Mouse (Mus musculus) embryonic fibroblast, embryonic 13.5 days (primary cell): ENCODE measurements around the gene Cdhr2. TPM values are rescaled to one million over a fixed set of nuclear protein-coding genes. Genes with fewer than 3 reads are reported as not detected.

Source experiments
- H3K27ac ChIP-seq: 2 replicates; pipeline ENCODE4 v1.5.1; 2012; ENCODE audit warnings: low read length, control low read depth, inconsistent platforms; ENCODE audit not compliant: insufficient read depth
- H3K4me1 ChIP-seq: 2 replicates; pipeline ENCODE4 v1.6.1; 2011; ENCODE audit warnings: low read length; ENCODE audit not compliant: control insufficient read depth, insufficient read depth
- H3K4me3 ChIP-seq: 2 replicates; pipeline ENCODE4 v1.5.1; 2011; ENCODE audit warnings: mild to moderate bottlenecking, control low read depth, low read length; ENCODE audit not compliant: insufficient read depth
- CTCF ChIP-seq: IDR thresholded peaks from 2 replicates; pipeline ENCODE4 v1.5.1; 2011; ENCODE audit warnings: mild to moderate bottlenecking, control low read depth, low read length, moderate library complexity, borderline replicate concordance; ENCODE audit not compliant: insufficient read depth
- POLR2A ChIP-seq: IDR thresholded peaks from 2 replicates; pipeline ENCODE4 v1.6.1; 2011; ENCODE audit warnings: low read depth, mild to moderate bottlenecking, control low read depth, low read length, moderate library complexity
- polyA plus RNA-seq: library from polyadenylated mRNA; stranded (reverse); fragments of >200 nt; gene quantifications from 2 replicates; pipeline ENCODE4 v1.2.4, GENCODE M21; 2011; ENCODE audit warnings: low read depth; ENCODE audit not compliant: missing spikeins, insufficient read length

Gene Cdhr2
- polyA plus RNA-seq, 1 experiment = not detected

DNA sequence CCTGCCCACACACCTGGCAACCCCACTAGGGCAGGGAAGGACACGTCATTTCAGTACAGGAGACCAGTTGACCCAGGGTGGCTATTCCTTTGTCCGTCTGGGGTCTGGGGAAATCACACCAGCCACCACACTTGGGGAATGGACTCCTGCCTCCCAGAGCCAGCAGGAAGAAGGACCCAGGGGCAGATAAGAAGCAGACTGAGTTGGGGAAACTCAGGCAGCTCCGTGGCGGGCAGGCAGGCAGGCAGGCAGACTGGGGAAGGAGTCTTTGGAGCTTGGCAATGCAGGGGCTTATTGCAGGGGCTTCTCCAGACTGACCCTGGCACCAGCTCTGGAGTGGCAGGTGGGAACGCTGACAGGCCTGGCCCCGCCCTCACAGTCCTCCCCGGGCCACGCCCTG lies 20.0 kb upstream of the Cdhr2 start:
- H3K4me3 ChIP-seq = no peak overlapping the region
- H3K27ac ChIP-seq = no peak overlapping the region
- no peaks in the 10 kb centered on the region; the same call in 1 of the 2 replicates for H3K4me1 ChIP-seq
- TF ChIP-seq POLR2A (no peak), CTCF (no peak)

- no peak for TF ChIP-seq POLR2A
- TF ChIP-seq CTCF = no peak
- H3K4me1 ChIP-seq = no peaks in the 10 kb centered on the region; the same call in 1 of the 2 replicates
- no peak overlapping the region for H3K27ac ChIP-seq
- H3K4me3 ChIP-seq = no peak overlapping the region
These were observed 18.0 kb upstream of the Cdhr2 start for GRCm38 (mm10) chr13:54683301-54683700.

DNA sequence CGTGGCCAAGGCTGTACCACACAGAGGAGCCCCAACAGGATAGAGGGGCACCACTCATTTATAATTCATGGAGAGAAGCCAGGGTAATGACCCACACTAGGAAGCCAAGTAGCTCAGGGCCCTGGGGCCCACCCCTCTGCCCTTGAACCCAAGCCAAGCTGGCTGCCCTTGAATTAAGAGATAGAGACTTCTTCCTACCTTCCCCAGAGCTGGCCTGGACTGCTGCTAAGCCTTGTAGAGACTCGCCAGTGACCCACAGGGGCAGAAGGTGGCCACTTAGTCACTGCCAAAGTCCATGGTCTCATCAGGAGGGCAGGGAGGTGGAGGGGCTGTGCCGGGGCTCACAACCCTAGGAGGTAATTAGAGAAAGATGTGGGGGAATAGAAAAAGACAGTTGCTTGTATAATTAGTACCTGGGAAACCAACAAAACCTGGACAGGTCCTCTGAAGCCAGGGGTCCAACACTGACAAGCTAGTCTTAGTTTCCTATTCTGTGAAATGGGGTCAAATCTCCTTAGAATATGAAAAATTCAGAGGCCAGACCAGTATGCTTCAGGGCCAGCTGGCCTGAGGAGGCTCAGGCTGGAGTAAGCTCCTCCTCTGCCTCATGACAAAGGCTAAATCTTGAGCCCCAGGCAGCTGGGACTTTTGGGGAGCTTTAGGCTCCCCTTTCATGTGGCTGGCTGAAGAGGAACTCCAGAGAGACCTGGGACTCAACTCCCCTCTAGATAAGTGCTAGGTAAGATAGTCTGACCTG lies 16.9 kb upstream of the Cdhr2 start:
- Histone ChIP-seq H3K4me1 (no peaks in the 10 kb centered on the region; the same call in 1 of the 2 replicates), H3K4me3 (no peak overlapping the region), H3K27ac (no peak overlapping the region)
- no peak for TF ChIP-seq CTCF
- no peak for TF ChIP-seq POLR2A

- TF ChIP-seq POLR2A (no peak), CTCF (peak; percentile 51; the same call in 1 of the 2 replicates)
- H3K4me3 ChIP-seq = no peak overlapping the region; the same call in 1 of the 2 replicates
- H3K27ac ChIP-seq = no peak overlapping the region
- H3K4me1 ChIP-seq = no peaks in the 10 kb centered on the region; the same call in 1 of the 2 replicates
These were observed 16.1 kb upstream of the Cdhr2 start for GRCm38 (mm10) chr13:54685174-54685573.

GRCm38 (mm10) chr13:54686139-54687053 lies 14.9 kb upstream of the Cdhr2 start:
- peak overlapping the region; percentile 98 for H3K4me3 ChIP-seq
- H3K27ac ChIP-seq = no peak overlapping the region
- TF ChIP-seq CTCF (no peak), POLR2A (no peak)
- no peaks in the 10 kb centered on the region; the same call in 1 of the 2 replicates for H3K4me1 ChIP-seq

DNA sequence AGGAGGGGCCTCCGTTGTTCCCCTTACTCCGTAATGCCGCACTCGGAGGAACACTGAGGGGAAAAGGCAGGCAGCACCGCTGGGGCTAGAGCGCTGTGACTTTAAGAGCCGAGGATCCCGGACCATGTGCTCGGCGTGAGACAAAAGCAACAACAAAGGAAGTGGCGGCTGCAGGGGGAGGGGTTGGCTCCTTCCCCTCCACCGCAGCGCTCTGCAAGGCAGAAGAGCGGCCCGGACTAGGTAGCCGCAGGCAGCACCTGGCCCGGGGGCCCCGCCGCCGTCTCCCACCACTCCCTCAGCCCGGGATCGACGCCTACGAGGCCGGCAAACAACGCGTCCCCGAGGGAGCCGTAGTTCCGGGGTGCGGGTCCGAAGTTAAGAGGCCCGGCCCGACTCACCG lies 14.2 kb upstream of the Cdhr2 start:
- TF ChIP-seq POLR2A (no peak; the same call in 1 of the 2 replicates), CTCF (no peak)
- peaks cover 5% of the 10 kb centered on the region for H3K4me1 ChIP-seq
- peak overlapping the region; percentile 53 for H3K27ac ChIP-seq
- peak overlapping the region; percentile 98 for H3K4me3 ChIP-seq

DNA sequence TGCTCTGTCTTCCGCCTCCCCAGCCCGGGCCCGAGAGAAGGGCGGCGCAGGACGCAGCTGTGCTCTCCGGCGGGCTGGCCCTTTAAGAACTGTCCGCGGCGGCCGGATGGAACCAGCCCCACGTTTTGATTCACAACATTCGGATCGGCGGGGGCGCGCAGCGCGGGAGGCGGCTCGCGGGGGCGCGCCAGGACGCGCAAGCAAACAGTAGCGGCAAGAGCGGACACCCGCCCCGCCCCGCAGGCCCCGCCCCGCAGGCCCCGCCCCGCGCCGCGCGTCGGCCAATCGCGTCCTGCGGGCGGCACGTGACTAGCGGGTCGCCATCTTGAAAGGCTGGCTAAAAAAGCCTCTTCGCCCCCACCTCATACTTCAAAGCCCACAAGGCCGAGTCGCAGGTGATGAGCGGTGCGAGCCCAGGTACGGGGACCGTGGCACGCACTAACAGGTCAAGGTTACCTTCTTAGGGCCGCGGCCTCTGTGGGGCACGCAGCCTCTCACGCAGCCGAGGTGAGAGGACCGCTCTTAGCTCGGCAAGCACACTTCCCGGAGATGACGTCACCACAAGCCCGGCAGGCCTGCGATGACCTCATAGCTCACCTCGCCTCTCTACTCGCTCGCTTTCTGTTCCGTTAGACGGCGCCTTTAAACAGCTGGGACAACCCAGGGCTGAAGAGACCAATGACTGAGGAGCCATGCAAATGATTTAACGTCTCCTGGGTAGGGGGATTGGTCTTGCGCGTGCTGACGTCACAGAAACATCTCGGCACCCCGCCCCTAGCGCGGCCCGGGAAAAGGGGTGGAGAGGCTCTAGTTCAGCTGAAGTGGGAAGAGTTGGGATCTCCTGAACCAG lies 13.5 kb upstream of the Cdhr2 start:
- H3K4me1 ChIP-seq = peaks cover 6% of the 10 kb centered on the region
- H3K27ac ChIP-seq = peak overlapping the region; percentile 96
- peak overlapping the region; percentile 98 for H3K4me3 ChIP-seq
- TF ChIP-seq CTCF (no peak), POLR2A (peak; percentile 83)

DNA sequence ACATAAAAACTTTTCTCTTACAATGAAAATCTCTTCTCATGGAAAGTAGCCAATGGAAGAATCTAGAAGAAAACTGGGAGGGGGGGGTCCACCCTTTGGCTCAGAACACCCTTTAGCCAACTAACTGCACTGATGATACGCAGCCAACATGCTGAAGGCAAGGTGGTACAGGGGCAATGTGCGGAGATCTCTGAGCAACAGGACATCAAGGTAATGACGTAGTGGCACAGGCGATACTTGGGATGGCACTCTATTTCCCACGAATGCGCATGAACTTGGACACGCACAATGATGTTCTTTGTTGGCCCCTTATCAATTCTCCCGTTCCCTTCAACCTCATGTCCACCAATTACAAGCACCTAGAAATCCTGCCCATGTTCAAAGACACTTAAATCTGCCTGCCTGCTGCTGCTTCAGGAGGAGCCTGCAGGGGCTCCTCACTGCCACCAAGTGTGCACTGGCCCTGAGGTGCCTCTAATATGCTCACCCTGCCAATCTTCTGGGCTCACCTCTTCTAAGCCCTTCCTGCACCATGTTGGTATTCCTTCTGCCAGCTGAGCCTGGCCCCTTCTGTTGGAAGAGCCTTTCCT lies 11.0 kb upstream of the Cdhr2 start:
- H3K27ac ChIP-seq = no peak overlapping the region
- no peak overlapping the region for H3K4me3 ChIP-seq
- H3K4me1 ChIP-seq = peaks cover 10% of the 10 kb centered on the region
- TF ChIP-seq POLR2A (no peak), CTCF (no peak)

DNA sequence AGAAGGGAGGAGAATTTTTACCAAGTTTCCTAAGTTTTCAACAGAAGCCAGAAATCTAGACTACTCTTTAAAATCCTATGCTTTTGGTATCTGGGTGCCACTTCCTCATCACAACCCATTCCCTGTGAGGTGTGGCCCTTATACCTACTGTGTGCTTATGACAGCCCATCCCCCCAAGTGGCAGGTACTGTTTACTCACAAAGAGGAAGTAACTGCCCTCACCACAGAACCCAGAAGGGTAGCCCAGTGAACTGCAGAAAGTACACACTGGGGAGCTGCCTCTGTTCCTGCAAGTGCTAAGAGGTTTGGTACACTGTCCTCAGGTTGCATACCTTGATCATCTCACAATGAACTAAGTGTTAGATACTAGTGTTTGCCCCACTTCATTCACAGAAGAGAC lies 9.5 kb upstream of the Cdhr2 start:
- peaks cover 10% of the 10 kb centered on the region for H3K4me1 ChIP-seq
- no peak overlapping the region for H3K27ac ChIP-seq
- TF ChIP-seq POLR2A = no peak
- no peak for TF ChIP-seq CTCF
- peak overlapping the region; percentile 100; the same call in 1 of the 2 replicates for H3K4me3 ChIP-seq
